Mouse (Mus musculus) hindbrain, embryonic 14.5 days (tissue): ENCODE measurements at regions not wholly inside any gene's neighbourhood (a gene's known extent, or its start where the extent isn't known, plus 50 kb on each side); places are given as distances from the start of the nearest gene placed in this dataset.

Experiments used
- ATAC-seq: fragments of 200-750 bp; cut with Nextera tagmentation; 2 replicates; pipeline ENCODE4 v1.8.0; 2017; ENCODE audit warnings: moderate number of reproducible peaks, mild to moderate bottlenecking, moderate TSS enrichment, moderate library complexity; ENCODE audit not compliant: low FRiP score
- DNase-seq: peaks from one replicate; pipeline ENCODE4 v3.0.0-alpha.2; 2015; ENCODE audit warnings: low spot score
- H3K27ac ChIP-seq: fragments of 300-500 bp; sonication (generic); 2 replicates; pipeline ENCODE4 v1.5.1; 2014; ENCODE audit warnings: mild to moderate bottlenecking, moderate library complexity
- H3K27me3 ChIP-seq: fragments of 300-500 bp; sonication (generic); 2 replicates; pipeline ENCODE4 v1.6.1; 2014; ENCODE audit warnings: mild to moderate bottlenecking, low read length, mixed read lengths; ENCODE audit not compliant: control insufficient read depth, insufficient read depth
- H3K36me3 ChIP-seq: fragments of 300-500 bp; sonication (generic); replicated peaks from 2 replicates; pipeline ENCODE4 v1.6.1; 2014; ENCODE audit not compliant: control insufficient read depth, insufficient read depth
- H3K4me1 ChIP-seq: fragments of 300-500 bp; sonication (generic); replicated peaks from 2 replicates; pipeline ENCODE4 v1.6.1; 2014; ENCODE audit warnings: antibody characterized with exemption, low read length, mixed read lengths; ENCODE audit not compliant: control insufficient read depth, insufficient read depth
- H3K4me2 ChIP-seq: fragments of 300-500 bp; sonication (generic); replicated peaks from 2 replicates; pipeline ENCODE4 v1.6.1; 2014; ENCODE audit warnings: mild to moderate bottlenecking, moderate library complexity
- H3K4me3 ChIP-seq: fragments of 300-500 bp; sonication (generic); replicated peaks from 2 replicates; pipeline ENCODE4 v1.5.1; 2014; ENCODE audit warnings: mild to moderate bottlenecking, low read length
- H3K9ac ChIP-seq: fragments of 300-500 bp; sonication (generic); 2 replicates; pipeline ENCODE4 v1.6.1; 2014
- H3K9me3 ChIP-seq: fragments of 300-500 bp; sonication (generic); 2 replicates; pipeline ENCODE4 v1.6.1; 2016; ENCODE audit warnings: low read length; ENCODE audit not compliant: control insufficient read depth
- WGBS: fragments of 180-500 bp; shearing (Covaris S2); extraction: QIAGEN DNeasy Blood & Tissue Kit; methylation state at CpG from one replicate; pipeline ENCODE4 v1.1.7; 2014; 5-methylcytosine and 5-hydroxymethylcytosine counted together

DNA sequence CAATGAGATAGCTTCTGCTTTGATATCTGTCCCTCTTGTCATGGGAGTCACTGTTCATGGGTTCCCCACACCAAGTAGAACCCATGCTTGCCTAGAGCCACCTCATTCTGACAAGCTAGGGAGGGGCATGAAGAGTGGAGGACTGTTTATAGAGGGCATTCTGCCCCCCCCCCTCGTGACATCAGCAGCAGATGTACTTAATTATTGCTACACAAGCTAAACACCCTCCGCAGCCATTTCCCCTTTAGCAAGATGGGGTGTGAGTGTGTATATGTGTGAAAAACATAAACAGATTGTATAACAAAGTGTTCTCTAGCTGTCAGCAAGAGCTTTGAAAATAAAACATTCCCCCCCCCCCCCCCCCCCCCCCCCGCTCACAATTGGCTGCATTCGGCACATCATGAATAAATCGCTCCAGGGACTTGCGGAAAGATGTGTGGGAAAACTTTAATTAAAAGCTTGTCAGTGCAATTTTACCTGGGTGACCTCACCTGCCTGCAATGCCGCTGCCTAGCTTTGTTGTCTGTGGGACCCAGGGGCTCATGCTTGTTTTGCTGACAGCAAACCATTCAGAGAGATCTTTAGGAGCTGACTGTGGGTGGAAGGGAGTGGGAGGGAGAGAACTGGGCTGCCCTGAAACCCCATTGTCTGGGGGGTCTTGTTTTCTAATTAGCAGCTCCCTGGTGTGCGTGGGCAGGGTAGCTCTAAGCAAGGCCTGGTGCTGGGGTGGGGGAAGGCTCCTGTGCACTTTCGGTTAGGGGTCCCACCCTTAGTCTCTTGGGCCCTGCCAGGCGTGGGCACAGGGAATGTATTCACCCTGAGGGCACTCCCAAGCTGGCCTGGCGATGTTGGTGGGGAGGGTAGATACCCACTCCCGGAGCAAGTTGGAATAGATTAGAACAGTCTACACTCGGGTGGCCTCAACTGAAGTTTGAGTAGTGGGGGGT is 63.4 kb downstream of the Irx2 start:
- Histone ChIP-seq H3K9ac (no peak overlapping the region), H3K27ac (no peak overlapping the region), H3K4me2 (no peak overlapping the region), H3K4me3 (no peak overlapping the region), H3K36me3 (no peaks in the 10 kb centered on the region), H3K27me3 (no peaks in the 10 kb centered on the region), H3K9me3 (no peaks in the 10 kb centered on the region), H3K4me1 (no peaks in the 10 kb centered on the region)
- DNase-seq = no peak
- ATAC-seq = no peak
- WGBS = 53% methylated on average over 12 of the region's 13 CpGs

- DNase-seq = no peak
- no peak for ATAC-seq
- Histone ChIP-seq H3K4me3 (no peak overlapping the region), H3K4me2 (no peak overlapping the region), H3K9ac (no peak overlapping the region), H3K4me1 (no peaks in the 10 kb centered on the region; the same call in 1 of the 2 replicates), H3K9me3 (no peaks in the 10 kb centered on the region), H3K27ac (no peak overlapping the region), H3K27me3 (no peaks in the 10 kb centered on the region), H3K36me3 (no peaks in the 10 kb centered on the region)
- 74% methylated on average over 3 of the region's 3 CpGs for WGBS
Observed at GRCm38 (mm10) chr13:72707469-72707868, 78.8 kb downstream of the Irx2 start.

DNA sequence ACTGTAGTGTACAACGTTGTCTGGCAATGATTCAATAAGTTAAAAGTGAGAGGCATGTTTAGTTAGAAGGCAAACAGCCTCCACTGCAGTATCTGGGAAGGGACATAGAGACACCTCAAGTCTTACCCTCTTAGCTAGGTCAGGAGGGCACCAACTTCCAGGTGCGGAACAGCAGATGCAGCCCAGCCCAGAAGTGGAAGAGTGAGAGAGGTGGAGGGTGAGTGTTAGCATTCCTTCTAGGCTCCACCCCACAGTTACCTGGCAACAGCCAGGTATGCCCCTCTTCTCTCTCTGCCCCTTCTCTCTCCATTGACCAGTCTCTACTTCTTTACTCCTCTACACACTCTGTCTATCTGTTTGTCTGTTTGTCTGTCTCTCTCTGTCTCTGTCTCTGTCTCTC is 80.1 kb downstream of the Irx2 start:
- H3K4me1 ChIP-seq = no peaks in the 10 kb centered on the region; the same call in 1 of the 2 replicates
- H3K27me3 ChIP-seq = no peaks in the 10 kb centered on the region
- no peaks in the 10 kb centered on the region for H3K36me3 ChIP-seq
- H3K9me3 ChIP-seq = no peaks in the 10 kb centered on the region
- no peak overlapping the region for H3K4me2 ChIP-seq
- H3K9ac ChIP-seq = no peak overlapping the region
- H3K27ac ChIP-seq = no peak overlapping the region
- WGBS = 81% methylated on average over 2 of the region's 2 CpGs
- ATAC-seq = no peak
- H3K4me3 ChIP-seq = no peak overlapping the region
- DNase-seq = no peak

DNA sequence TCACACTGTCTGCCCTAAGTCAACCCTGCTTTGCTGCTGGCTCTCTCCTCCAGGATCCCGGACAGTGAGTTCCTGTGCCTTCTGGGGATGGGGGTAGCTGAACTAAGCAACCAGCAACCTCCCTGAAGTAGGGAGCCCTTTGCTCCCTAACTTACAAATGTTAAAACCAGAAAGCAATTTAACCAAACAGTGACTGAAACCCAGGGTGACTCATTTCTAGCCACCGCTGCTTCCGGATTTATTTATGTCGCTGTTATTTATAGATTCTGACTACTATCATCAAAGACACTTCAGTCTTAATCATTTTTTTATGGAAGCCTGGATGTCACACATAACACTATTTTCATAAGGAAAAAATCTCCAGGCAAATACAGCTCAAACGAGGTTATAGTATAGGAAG is 81.4 kb downstream of the Irx2 start:
- Histone ChIP-seq H3K9me3 (no peaks in the 10 kb centered on the region), H3K9ac (no peak overlapping the region), H3K4me1 (no peaks in the 10 kb centered on the region; the same call in 1 of the 2 replicates), H3K27me3 (no peaks in the 10 kb centered on the region), H3K4me2 (no peak overlapping the region), H3K36me3 (no peaks in the 10 kb centered on the region), H3K4me3 (no peak overlapping the region), H3K27ac (no peak overlapping the region)
- ATAC-seq = no peak
- DNase-seq = no peak
- WGBS = 73% methylated on average over 5 of the region's 5 CpGs

GRCm38 (mm10) chr13:72711136-72711535 is 82.5 kb downstream of the Irx2 start:
- WGBS = 82% methylated on average over 8 of the region's 8 CpGs
- no peak overlapping the region for H3K4me2 ChIP-seq
- no peak for ATAC-seq

GRCm38 (mm10) chr13:72711842-72712330 is 83.3 kb downstream of the Irx2 start:
- Histone ChIP-seq H3K4me2 (no peak overlapping the region), H3K36me3 (no peaks in the 10 kb centered on the region), H3K4me1 (no peaks in the 10 kb centered on the region; the same call in 1 of the 2 replicates), H3K27me3 (no peaks in the 10 kb centered on the region), H3K27ac (no peak overlapping the region), H3K9me3 (no peaks in the 10 kb centered on the region), H3K4me3 (no peak overlapping the region), H3K9ac (no peak overlapping the region)
- DNase-seq (no peak), ATAC-seq (no peak)
- WGBS = 81% methylated on average over 4 of the region's 4 CpGs

More at GRCm38 (mm10) chr13:72711136-72711535, 82.5 kb downstream of the Irx2 start:
- Histone ChIP-seq H3K9me3 (no peaks in the 10 kb centered on the region), H3K9ac (no peak overlapping the region), H3K4me3 (no peak overlapping the region), H3K27ac (no peak overlapping the region), H3K27me3 (no peaks in the 10 kb centered on the region), H3K36me3 (no peaks in the 10 kb centered on the region), H3K4me1 (no peaks in the 10 kb centered on the region; the same call in 1 of the 2 replicates)
- no peak for DNase-seq

GRCm38 (mm10) chr13:72714793-72715192 is 86.2 kb downstream of the Irx2 start:
- 72% methylated on average over 7 of the region's 7 CpGs for WGBS

GRCm38 (mm10) chr13:72715959-72716680 is 87.5 kb downstream of the Irx2 start:
- WGBS = 75% methylated on average over 6 of the region's 6 CpGs
- Histone ChIP-seq H3K9ac (no peak overlapping the region), H3K4me3 (no peak overlapping the region), H3K9me3 (no peaks in the 10 kb centered on the region), H3K4me1 (no peaks in the 10 kb centered on the region), H3K36me3 (no peaks in the 10 kb centered on the region), H3K27me3 (no peaks in the 10 kb centered on the region), H3K27ac (no peak overlapping the region), H3K4me2 (no peak overlapping the region)
- no peak for ATAC-seq
- DNase-seq = no peak

More at GRCm38 (mm10) chr13:72714793-72715192, 86.2 kb downstream of the Irx2 start:
- no peaks in the 10 kb centered on the region for H3K27me3 ChIP-seq
- ATAC-seq = no peak
- no peak overlapping the region for H3K4me3 ChIP-seq
- no peaks in the 10 kb centered on the region for H3K36me3 ChIP-seq
- no peak overlapping the region for H3K9ac ChIP-seq
- no peaks in the 10 kb centered on the region for H3K9me3 ChIP-seq
- H3K4me1 ChIP-seq = no peaks in the 10 kb centered on the region; the same call in 1 of the 2 replicates
- no peak overlapping the region for H3K27ac ChIP-seq
- no peak overlapping the region for H3K4me2 ChIP-seq
- DNase-seq = no peak

- Histone ChIP-seq H3K27me3 (0 out of 2 replicates have a peak, but pooled peaks cover 7% of the 10 kb centered on the region), H3K9me3 (no peaks in the 10 kb centered on the region), H3K4me1 (0 out of 2 replicates have a peak, but pooled peaks cover 6% of the 10 kb centered on the region), H3K4me2 (no peak overlapping the region), H3K4me3 (no peak overlapping the region), H3K27ac (no peak overlapping the region), H3K9ac (no peak overlapping the region), H3K36me3 (no peaks in the 10 kb centered on the region)
- WGBS = 36% methylated on average over 9 of the region's 9 CpGs
- ATAC-seq = peak; percentile 92
- peak; percentile 44 for DNase-seq
Observed at GRCm38 (mm10) chr13:72727126-72727525, 98.5 kb downstream of the Irx2 start.
